Mouse (Mus musculus) right cerebral cortex, postnatal 25 days (tissue): Measurements from ENCODE around the gene Tial1.

Source experiments
- DNase-seq: peaks from one replicate; pipeline ENCODE4 v3.0.0; 2022

Gene Tial1

GRCm38 (mm10) chr7:128461285-128462215, at the start of gene Tial1:
TSS of gene Tial1 (minus strand) at chr7:128461717.
- peak; percentile 97 for DNase-seq

- peak; percentile 64 for DNase-seq
Measured at GRCm38 (mm10) chr7:128504091-128504490, 42.6 kb upstream of the Tial1 start.

GRCm38 (mm10) chr7:128499801-128500200, 38.3 kb upstream of the Tial1 start:
- DNase-seq: no peak

GRCm38 (mm10) chr7:128494546-128494945, 33.0 kb upstream of the Tial1 start:
- no peak for DNase-seq

- DNase-seq: no peak
Measured at GRCm38 (mm10) chr7:128488986-128489385, 27.5 kb upstream of the Tial1 start.

GRCm38 (mm10) chr7:128474322-128474721, 12.8 kb upstream of the Tial1 start:
- DNase-seq: peak; percentile 37

GRCm38 (mm10) chr7:128462406-128462805, 889 bp upstream of the Tial1 start:
- DNase-seq: no peak

- DNase-seq: no peak
Measured at GRCm38 (mm10) chr7:128460865-128461228, 670 bp downstream of the Tial1 start.

- peak; percentile 26 for DNase-seq
Measured at GRCm38 (mm10) chr7:128460131-128460864, 1.2 kb downstream of the Tial1 start.

GRCm38 (mm10) chr7:128459791-128460130, 1.8 kb downstream of the Tial1 start:
- DNase-seq: no peak

- no peak for DNase-seq
Measured at GRCm38 (mm10) chr7:128458011-128458410, 3.5 kb downstream of the Tial1 start.

GRCm38 (mm10) chr7:128452731-128453130, 8.8 kb downstream of the Tial1 start:
- no peak for DNase-seq

- no peak for DNase-seq
Measured at GRCm38 (mm10) chr7:128440584-128440983, 20.9 kb downstream of the Tial1 start.

GRCm38 (mm10) chr7:128439251-128439650, 22.3 kb downstream of the Tial1 start:
- DNase-seq: no peak

- no peak for DNase-seq
Measured at GRCm38 (mm10) chr7:128438131-128438530, 23.4 kb downstream of the Tial1 start.

GRCm38 (mm10) chr7:128433213-128433612, 28.3 kb downstream of the Tial1 start:
- peak; percentile 18 for DNase-seq

- no peak for DNase-seq
Measured at GRCm38 (mm10) chr7:128432574-128432973, 28.9 kb downstream of the Tial1 start.

- DNase-seq: no peak
Measured at GRCm38 (mm10) chr7:128422491-128422890, 39.0 kb downstream of the Tial1 start.

GRCm38 (mm10) chr7:128421701-128422100, 39.8 kb downstream of the Tial1 start:
- DNase-seq: peak; percentile 24

GRCm38 (mm10) chr7:128419690-128420089, 41.8 kb downstream of the Tial1 start:
- no peak for DNase-seq

- DNase-seq: peak; percentile 67
Measured at GRCm38 (mm10) chr7:128417930-128418779, 43.4 kb downstream of the Tial1 start, which contains the start of gene Rgs10. TSS of gene Rgs10 (minus strand) at chr7:128418758.

GRCm38 (mm10) chr7:128417226-128417929, 44.1 kb downstream of the Tial1 start:
- peak; percentile 22 for DNase-seq
